Mouse (Mus musculus): Measurements from ENCODE around the gene Hes2. TPM values are rescaled to one million over a fixed set of nuclear protein-coding genes. Genes with fewer than 3 reads are reported as not detected.

Gene Hes2
- polyA plus RNA-seq, 1 experiment from 2014 or later, result 0.47 TPM

Other genes starting within 250 kb of the Hes2 start
- gene Dnajc11, start 225.2 kb upstream of the Hes2 start, polyA plus RNA-seq (2016; fragmentation: Nextera tagmentation; extraction: Ambion mirVana), result 84.4 and 89.8 TPM in 2 replicates
- 30.9 and 33.9 TPM in 2 replicates for gene Thap3, start 169.9 kb upstream of the Hes2 start, polyA plus RNA-seq (2016; fragmentation: Nextera tagmentation; extraction: Ambion mirVana)
- gene Phf13, start 162.6 kb upstream of the Hes2 start, polyA plus RNA-seq (2016; fragmentation: Nextera tagmentation; extraction: Ambion mirVana), result 25.8 and 28.9 TPM in 2 replicates
- gene Klhl21, start 150.1 kb upstream of the Hes2 start, polyA plus RNA-seq (2016; fragmentation: Nextera tagmentation; extraction: Ambion mirVana), result 4.7 and 5.4 TPM in 2 replicates
- 20.8 and 23.4 TPM in 2 replicates for gene Zbtb48, start 131.2 kb upstream of the Hes2 start, polyA plus RNA-seq (2016; fragmentation: Nextera tagmentation; extraction: Ambion mirVana)
- 0.59 and 1.3 TPM in 2 replicates for gene Tas1r1, start 120.3 kb upstream of the Hes2 start, polyA plus RNA-seq (2016; fragmentation: Nextera tagmentation; extraction: Ambion mirVana)
- gene Nol9, start 119.5 kb upstream of the Hes2 start, polyA plus RNA-seq (2016; fragmentation: Nextera tagmentation; extraction: Ambion mirVana), result 35.4 and 36.9 TPM in 2 replicates
- 9.4 and 9.9 TPM in 2 replicates for gene Plekhg5, start 86.4 kb upstream of the Hes2 start, polyA plus RNA-seq (2016; fragmentation: Nextera tagmentation; extraction: Ambion mirVana)
- gene Tnfrsf25, start 42.9 kb upstream of the Hes2 start, polyA plus RNA-seq (2016; fragmentation: Nextera tagmentation; extraction: Ambion mirVana), result 0.73 and 0.83 TPM in 2 replicates
- 0.26 TPM in 1 of 2 replicates, not detected in the other for gene Espn, start 6.5 kb upstream of the Hes2 start, polyA plus RNA-seq (2016; fragmentation: Nextera tagmentation; extraction: Ambion mirVana)
- 104 and 105 TPM in 2 replicates for gene Acot7, start 19.3 kb downstream of the Hes2 start, polyA plus RNA-seq (2016; fragmentation: Nextera tagmentation; extraction: Ambion mirVana)
- gene Gpr153, start 115.4 kb downstream of the Hes2 start, polyA plus RNA-seq (2016; fragmentation: Nextera tagmentation; extraction: Ambion mirVana), result 12.3 and 15.4 TPM in 2 replicates
- 4.0 and 5.2 TPM in 2 replicates for gene Hes3, start 132.8 kb downstream of the Hes2 start, polyA plus RNA-seq (2016; fragmentation: Nextera tagmentation; extraction: Ambion mirVana)
- 22.6 and 24.5 TPM in 2 replicates for gene Icmt, start 138.4 kb downstream of the Hes2 start, polyA plus RNA-seq (2016; fragmentation: Nextera tagmentation; extraction: Ambion mirVana)
- gene Rnf207, start 160.1 kb downstream of the Hes2 start, polyA plus RNA-seq (2016; fragmentation: Nextera tagmentation; extraction: Ambion mirVana), result 2.7 and 2.8 TPM in 2 replicates
- 264 and 283 TPM in 2 replicates for gene Rpl22, start 166.9 kb downstream of the Hes2 start, polyA plus RNA-seq (2016; fragmentation: Nextera tagmentation; extraction: Ambion mirVana)
- gene Chd5, start 179.8 kb downstream of the Hes2 start, polyA plus RNA-seq (2016; fragmentation: Nextera tagmentation; extraction: Ambion mirVana), result 3.5 and 4.9 TPM in 2 replicates

Measured in midbrain, embryonic 12.5 days (tissue).